Mouse (Mus musculus) kidney, embryonic 14.5 days (tissue): ENCODE results near the gene P2rx5. TPM values are rescaled to one million over a fixed set of nuclear protein-coding genes. Genes with fewer than 3 reads are reported as not detected.

ENCODE experiments used
- ATAC-seq: fragments of 200-750 bp; cut with Nextera tagmentation; 2 replicates; pipeline ENCODE4 v1.8.0; 2017; ENCODE audit warnings: moderate number of reproducible peaks, mild to moderate bottlenecking, moderate TSS enrichment, moderate library complexity; ENCODE audit not compliant: low FRiP score, low TSS enrichment
- H3K27ac ChIP-seq: fragments of 300-500 bp; sonication (generic); 2 replicates; pipeline ENCODE4 v1.5.1; 2014; ENCODE audit warnings: low read depth, mild to moderate bottlenecking, low read length, moderate library complexity, mixed read lengths
- H3K27me3 ChIP-seq: fragments of 300-500 bp; sonication (generic); 2 replicates; pipeline ENCODE4 v1.6.1; 2014; ENCODE audit warnings: mild to moderate bottlenecking, low read length; ENCODE audit not compliant: control insufficient read depth, insufficient read depth
- H3K36me3 ChIP-seq: fragments of 300-500 bp; sonication (generic); 2 replicates; pipeline ENCODE4 v1.6.1; 2014; ENCODE audit warnings: low read length, mixed read lengths; ENCODE audit not compliant: control insufficient read depth, insufficient read depth
- H3K4me1 ChIP-seq: fragments of 300-500 bp; sonication (generic); 2 replicates; pipeline ENCODE4 v1.6.1; 2014; ENCODE audit warnings: low read length, mixed read lengths; ENCODE audit not compliant: control insufficient read depth, insufficient read depth
- H3K4me2 ChIP-seq: fragments of 300-500 bp; sonication (generic); replicated peaks from 2 replicates; pipeline ENCODE4 v1.6.1; 2014; ENCODE audit warnings: low read depth, mild to moderate bottlenecking, low read length
- H3K4me3 ChIP-seq: fragments of 300-500 bp; sonication (generic); 2 replicates; pipeline ENCODE4 v1.5.1; 2014; ENCODE audit warnings: mild to moderate bottlenecking, low read length
- H3K9ac ChIP-seq: fragments of 300-500 bp; sonication (generic); 2 replicates; pipeline ENCODE4 v1.6.1; 2014; ENCODE audit warnings: low read depth, mild to moderate bottlenecking, low read length, moderate library complexity
- H3K9me3 ChIP-seq: fragments of 300-500 bp; sonication (generic); 2 replicates; pipeline ENCODE4 v1.6.1; 2016; ENCODE audit warnings: low read length; ENCODE audit not compliant: control insufficient read depth
- WGBS: fragments of 180-500 bp; shearing (Covaris S2); extraction: QIAGEN DNeasy Blood & Tissue Kit; methylation state at CpG from one replicate; pipeline ENCODE4 v1.1.7; 2014; 5-methylcytosine and 5-hydroxymethylcytosine counted together
- polyA plus RNA-seq: library from polyadenylated mRNA; unstranded; fragments of >200 nt; fragmentation: Nextera tagmentation; extraction: Ambion mirVana; gene quantifications from 2 replicates; pipeline ENCODE4 v1.2.1, GENCODE M21; 2014

Gene P2rx5
- polyA plus RNA-seq, 1 experiment from 2014 or later = 0.34 TPM

- H3K4me1 ChIP-seq = no peaks in the 10 kb centered on the region
- H3K27ac ChIP-seq = no peak overlapping the region
- H3K4me2 ChIP-seq = no peak overlapping the region
- no peaks in the 10 kb centered on the region for H3K36me3 ChIP-seq
- no peak for ATAC-seq
- no peaks in the 10 kb centered on the region for H3K9me3 ChIP-seq
- no peaks in the 10 kb centered on the region for H3K27me3 ChIP-seq
- 80% methylated on average over 2 of the region's 2 CpGs for whole genome bisulfite sequencing
- no peak overlapping the region for H3K4me3 ChIP-seq
- no peak overlapping the region for H3K9ac ChIP-seq
Observed at GRCm38 (mm10) chr11:73201021-73201420, 40.8 kb downstream of the P2rx5 start.

DNA sequence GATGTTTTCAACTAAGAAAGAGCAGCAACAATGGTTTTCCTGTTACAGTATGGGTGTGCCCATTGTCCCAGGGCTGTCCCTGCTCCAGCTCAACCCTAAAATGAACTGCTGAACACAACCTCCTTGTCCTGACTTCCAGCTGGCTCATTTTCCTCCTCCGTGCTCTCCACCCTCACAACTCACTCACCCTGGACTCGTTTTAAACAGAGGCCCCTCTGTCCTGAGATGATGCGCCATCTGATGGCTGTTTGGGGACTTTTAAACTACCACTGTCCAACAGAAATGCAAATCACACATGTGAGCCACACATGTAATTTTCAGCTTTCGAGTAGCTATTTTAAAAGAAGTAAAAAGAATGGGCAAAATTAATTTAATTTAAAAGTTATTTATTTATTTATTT is 41.4 kb downstream of the P2rx5 start:
- Histone ChIP-seq H3K4me3 (no peak overlapping the region), H3K27ac (no peak overlapping the region), H3K27me3 (no peaks in the 10 kb centered on the region), H3K4me2 (no peak overlapping the region), H3K36me3 (no peaks in the 10 kb centered on the region), H3K4me1 (no peaks in the 10 kb centered on the region), H3K9me3 (no peaks in the 10 kb centered on the region), H3K9ac (no peak overlapping the region)
- 35% methylated on average over 4 of the region's 4 CpGs for WGBS
- no peak for ATAC-seq

- H3K4me2 ChIP-seq = no peak overlapping the region
- H3K4me1 ChIP-seq = no peaks in the 10 kb centered on the region
- H3K36me3 ChIP-seq = no peaks in the 10 kb centered on the region
- H3K9ac ChIP-seq = no peak overlapping the region
- H3K4me3 ChIP-seq = no peak overlapping the region
- no peaks in the 10 kb centered on the region for H3K9me3 ChIP-seq
- no peak overlapping the region for H3K27ac ChIP-seq
- ATAC-seq = no peak
- 90% methylated on average over 8 of the region's 8 CpGs for WGBS
- no peaks in the 10 kb centered on the region for H3K27me3 ChIP-seq
Observed at GRCm38 (mm10) chr11:73203895-73204294, 43.7 kb downstream of the P2rx5 start.

- H3K27me3 ChIP-seq = no peaks in the 10 kb centered on the region
- no peaks in the 10 kb centered on the region for H3K4me1 ChIP-seq
- H3K9me3 ChIP-seq = no peaks in the 10 kb centered on the region
- H3K4me3 ChIP-seq = no peak overlapping the region
- H3K27ac ChIP-seq = no peak overlapping the region
- 19% methylated on average over 7 of the region's 7 CpGs for WGBS
- H3K4me2 ChIP-seq = no peak overlapping the region
- H3K9ac ChIP-seq = no peak overlapping the region
- ATAC-seq = no peak
- H3K36me3 ChIP-seq = no peaks in the 10 kb centered on the region
Observed at GRCm38 (mm10) chr11:73205194-73205593, 45.0 kb downstream of the P2rx5 start.

- Histone ChIP-seq H3K27ac (no peak overlapping the region), H3K36me3 (no peaks in the 10 kb centered on the region), H3K9ac (no peak overlapping the region), H3K9me3 (no peaks in the 10 kb centered on the region), H3K4me1 (no peaks in the 10 kb centered on the region), H3K4me2 (no peak overlapping the region), H3K4me3 (no peak overlapping the region), H3K27me3 (no peaks in the 10 kb centered on the region)
- no peak for ATAC-seq
- WGBS = 96% methylated on average over 2 of the region's 2 CpGs
Observed at GRCm38 (mm10) chr11:73207621-73208020, 47.4 kb downstream of the P2rx5 start.

GRCm38 (mm10) chr11:73213956-73214355 is 53.7 kb downstream of the P2rx5 start:
- no peak overlapping the region for H3K4me2 ChIP-seq
- no peak overlapping the region for H3K4me3 ChIP-seq
- no peaks in the 10 kb centered on the region for H3K9me3 ChIP-seq
- no peak for ATAC-seq
- no peaks in the 10 kb centered on the region for H3K27me3 ChIP-seq
- H3K36me3 ChIP-seq = no peaks in the 10 kb centered on the region
- H3K4me1 ChIP-seq = no peaks in the 10 kb centered on the region
- WGBS = 71% methylated on average over 3 of the region's 3 CpGs
- no peak overlapping the region for H3K9ac ChIP-seq
- no peak overlapping the region for H3K27ac ChIP-seq

- no peak overlapping the region for H3K4me2 ChIP-seq
- H3K4me1 ChIP-seq = no peaks in the 10 kb centered on the region
- no peaks in the 10 kb centered on the region for H3K9me3 ChIP-seq
- WGBS = 61% methylated on average over 2 of the region's 2 CpGs
- no peak overlapping the region for H3K9ac ChIP-seq
- no peak overlapping the region for H3K4me3 ChIP-seq
- ATAC-seq = no peak
- H3K27ac ChIP-seq = no peak overlapping the region
- no peaks in the 10 kb centered on the region for H3K36me3 ChIP-seq
- H3K27me3 ChIP-seq = no peaks in the 10 kb centered on the region
Observed at GRCm38 (mm10) chr11:73219671-73220070, 59.5 kb downstream of the P2rx5 start.

- H3K9me3 ChIP-seq = no peaks in the 10 kb centered on the region
- H3K4me3 ChIP-seq = no peak overlapping the region
- 83% methylated on average over 1 of the region's 1 CpGs for WGBS
- ATAC-seq = no peak
- no peak overlapping the region for H3K9ac ChIP-seq
- no peak overlapping the region for H3K4me2 ChIP-seq
- no peaks in the 10 kb centered on the region for H3K4me1 ChIP-seq
- no peaks in the 10 kb centered on the region for H3K36me3 ChIP-seq
- H3K27me3 ChIP-seq = no peaks in the 10 kb centered on the region
- no peak overlapping the region for H3K27ac ChIP-seq
Observed at GRCm38 (mm10) chr11:73220651-73221050, 60.4 kb downstream of the P2rx5 start.
